Mouse (Mus musculus) liver, embryonic 14 days (tissue): Measurements from ENCODE around the gene Pdilt. TPM values are rescaled to one million over a fixed set of nuclear protein-coding genes. Genes with fewer than 3 reads are reported as not detected.

Experiments
- polyA plus RNA-seq: library from polyadenylated mRNA; depleted of rRNA; stranded (reverse); fragments of >200 nt; gene quantifications from 2 replicates; pipeline ENCODE4 v1.2.3, GENCODE M21; 2012; rRNA removed

Pdilt gene
- 0.05 TPM in 1 of 2 replicates, not detected in the other for polyA plus RNA-seq

GRCm38 (mm10) chr7:119523389-119523788 is at the start of gene Pdilt:
Gene Pdilt, minus strand, starts transcription at chr7:119523489.

GRCm38 (mm10) chr7:119554040-119554439 is 30.8 kb upstream of the Pdilt start, which contains the start of gene Acsm2:
Gene Acsm2, plus strand, starts transcription at chr7:119554340.

GRCm38 (mm10) chr7:119519163-119519562 is 4.1 kb downstream of the Pdilt start, which contains the start of gene Acsm5:
Gene Acsm5, plus strand, starts transcription at chr7:119519463.

GRCm38 (mm10) chr7:119479256-119479655 is 44.0 kb downstream of the Pdilt start, which contains the start of gene Umod:
Gene Umod, minus strand, starts transcription at chr7:119479282.

GRCm38 (mm10) chr7:119459185-119459584 is 64.1 kb downstream of the Pdilt start, which contains the start of gene Gp2:
Gene Gp2, minus strand, starts transcription at chr7:119459285.

Other genes starting within 250 kb of the Pdilt start
- gene Gp2, start 64.2 kb downstream of the Pdilt start, polyA plus RNA-seq, result not detected in 2 replicates
- gene Umod, start 44.2 kb downstream of the Pdilt start, polyA plus RNA-seq, result not detected in 2 replicates
- gene Acsm5, start 4.0 kb downstream of the Pdilt start, polyA plus RNA-seq, result 0.03 and 0.05 TPM in 2 replicates
- gene Acsm2, start 30.9 kb upstream of the Pdilt start, polyA plus RNA-seq, result not detected in 2 replicates
- 1.2 and 1.4 TPM in 2 replicates for gene Acsm1, start 83.5 kb upstream of the Pdilt start, polyA plus RNA-seq
- gene Acsm4, start 166.5 kb upstream of the Pdilt start, polyA plus RNA-seq, result not detected in 2 replicates
- 15.8 and 17.3 TPM in 2 replicates for gene Thumpd1, start 197.3 kb upstream of the Pdilt start, polyA plus RNA-seq
- gene Acsm3, start 237.4 kb upstream of the Pdilt start, polyA plus RNA-seq, result 2.1 TPM in 2 replicates